Mouse (Mus musculus): ENCODE results near the gene Ttll2. TPM values are rescaled to one million over a fixed set of nuclear protein-coding genes. Genes with fewer than 3 reads are reported as not detected.

Ttll2 gene
- not detected for polyA plus RNA-seq (2017; shearing (Covaris generic))

DNA sequence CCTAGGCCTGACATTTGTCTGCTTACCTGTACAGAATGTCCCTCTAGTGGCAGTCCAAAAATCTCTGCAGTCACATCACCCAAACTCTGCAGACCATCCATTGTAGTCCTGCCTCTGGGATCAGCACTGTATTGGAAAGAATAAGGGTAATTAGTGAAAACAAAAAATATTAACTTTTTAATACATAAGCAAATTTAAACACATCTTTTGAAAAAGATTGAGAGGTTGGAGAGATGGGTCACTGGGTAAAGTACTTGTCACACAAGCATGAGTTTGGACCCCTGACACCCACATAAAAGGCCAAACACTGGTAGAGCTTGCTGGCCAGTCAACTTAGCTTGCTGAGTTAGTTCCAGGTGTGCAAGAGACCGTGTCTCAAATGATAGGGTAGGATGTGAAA, at the start of gene Ttll2:
Ttll2 (minus strand) TSS at position 101 of the 400 bp plus-strand sequence.

DNA sequence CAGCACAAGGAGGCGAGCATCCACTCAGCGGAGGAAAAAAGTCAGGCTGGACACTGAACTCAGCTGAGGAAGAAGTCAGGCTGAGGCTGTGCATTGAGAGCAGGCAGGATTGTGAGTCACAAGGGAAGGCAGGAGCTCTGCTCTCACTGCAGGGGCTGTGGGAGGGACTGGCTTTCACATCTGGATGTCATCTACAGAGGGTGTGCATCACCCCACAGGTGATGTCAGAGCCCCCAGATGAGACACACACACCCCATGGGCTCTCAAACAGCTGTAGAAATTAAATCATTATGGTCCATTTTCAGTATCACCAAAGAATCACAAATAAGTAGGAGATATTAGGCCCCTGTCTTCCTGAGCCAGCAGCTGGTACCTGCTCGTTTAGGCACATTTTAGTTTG, 32.9 kb upstream of the Ttll2 start, which contains the start of gene Unc93a2:
Unc93a2 (minus strand) TSS at position 101 of the 400 bp plus-strand sequence.

GRCm38 (mm10) chr17:7371879-7372278, 19.4 kb upstream of the Ttll2 start, which contains the start of gene Gm49630:
Gm49630 (minus strand) TSS chr17:7371979.

GRCm38 (mm10) chr17:7324346-7324745, 28.1 kb downstream of the Ttll2 start, which contains the start of gene Tcp10a:
Tcp10a (plus strand) TSS chr17:7324646.

Other genes with a start within 250 kb of the Ttll2 start
- gene Rps6ka2, start 182.6 kb downstream of the Ttll2 start, polyA plus RNA-seq (2017; shearing (Covaris generic)), result 1.1 TPM
- gene Tcp10a, start 28.1 kb downstream of the Ttll2 start, polyA plus RNA-seq (2017; shearing (Covaris generic)), result not detected
- not detected for gene Gm49630, start 19.3 kb upstream of the Ttll2 start, polyA plus RNA-seq (2017; shearing (Covaris generic))
- gene Unc93a2, start 32.8 kb upstream of the Ttll2 start, polyA plus RNA-seq (2017; shearing (Covaris generic)), result not detected

Data from inflammation-experienced regulatory T-cells, adult 16 weeks (primary cell).